Mouse (Mus musculus) forebrain, embryonic 11.5 days (tissue): ENCODE data around the gene Zfhx2. TPM values are rescaled to one million over a fixed set of nuclear protein-coding genes. Genes with fewer than 3 reads are reported as not detected.

Source experiments
- ATAC-seq: fragments of 200-750 bp; cut with Nextera tagmentation; replicated peaks from 2 replicates; pipeline ENCODE4 v1.8.0; 2017; ENCODE audit warnings: moderate TSS enrichment; ENCODE audit not compliant: low FRiP score
- DNase-seq: peaks from one replicate; pipeline ENCODE4 v3.0.0-alpha.2; 2017; ENCODE audit warnings: low spot score
- H3K27ac ChIP-seq: fragments of 300-500 bp; sonication (generic); 2 replicates; pipeline ENCODE4 v1.5.1; 2014; ENCODE audit warnings: low read depth, low read length
- H3K27me3 ChIP-seq: fragments of 300-500 bp; sonication (generic); 2 replicates; pipeline ENCODE4 v1.6.1; 2014; ENCODE audit warnings: mild to moderate bottlenecking, low read length, mixed read lengths; ENCODE audit not compliant: control insufficient read depth, insufficient read depth
- H3K36me3 ChIP-seq: fragments of 300-500 bp; sonication (generic); 2 replicates; pipeline ENCODE4 v1.6.1; 2014; ENCODE audit warnings: mild to moderate bottlenecking, low read length, moderate library complexity, mixed read lengths; ENCODE audit not compliant: control insufficient read depth, insufficient read depth
- H3K4me1 ChIP-seq: fragments of 300-500 bp; sonication (generic); replicated peaks from 2 replicates; pipeline ENCODE4 v1.6.1; 2014; ENCODE audit warnings: low read length, mixed read lengths; ENCODE audit not compliant: control insufficient read depth, insufficient read depth
- H3K4me2 ChIP-seq: fragments of 300-500 bp; sonication (generic); 2 replicates; pipeline ENCODE4 v1.6.1; 2014; ENCODE audit warnings: low read depth, mild to moderate bottlenecking, low read length, moderate library complexity, mixed read lengths; ENCODE audit not compliant: severe bottlenecking
- H3K4me3 ChIP-seq: fragments of 300-500 bp; sonication (generic); 2 replicates; pipeline ENCODE4 v1.5.1; 2014; ENCODE audit warnings: low read depth, low read length
- H3K9ac ChIP-seq: fragments of 300-500 bp; sonication (generic); 2 replicates; pipeline ENCODE4 v1.6.1; 2014; ENCODE audit warnings: low read length
- H3K9me3 ChIP-seq: fragments of 300-500 bp; sonication (generic); 2 replicates; pipeline ENCODE4 v1.6.1; 2016; ENCODE audit warnings: low read length, mixed read lengths; ENCODE audit not compliant: control insufficient read depth
- WGBS: fragments of 180-500 bp; shearing (Covaris S2); extraction: QIAGEN DNeasy Blood & Tissue Kit; methylation state at CpG from one replicate; pipeline ENCODE4 v1.1.7; 2014; 5-methylcytosine and 5-hydroxymethylcytosine counted together
- polyA plus RNA-seq: library from polyadenylated mRNA; unstranded; fragments of >200 nt; fragmentation: Nextera tagmentation; extraction: Ambion mirVana; gene quantifications from 2 replicates; pipeline ENCODE4 v1.2.1, GENCODE M21; 2014

The Zfhx2 gene
- polyA plus RNA-seq, 1 experiment from 2014 or later, result 15.9 TPM

- ATAC-seq (no peak), DNase-seq (peak; percentile 67)
- H3K36me3 ChIP-seq, result no peaks in the 10 kb centered on the region; the same call in 1 of the 2 replicates
- no peaks in the 10 kb centered on the region for H3K9me3 ChIP-seq
- H3K4me1 ChIP-seq, result peaks cover 8% of the 10 kb centered on the region
- no peak overlapping the region for H3K4me3 ChIP-seq
- no peak overlapping the region for H3K27ac ChIP-seq
- 55% methylated on average over 4 of the region's 4 CpGs for WGBS
- no peak overlapping the region for H3K4me2 ChIP-seq
- no peaks in the 10 kb centered on the region for H3K27me3 ChIP-seq
- H3K9ac ChIP-seq, result no peak overlapping the region
Observed at GRCm38 (mm10) chr14:55101592-55101991, 9.5 kb upstream of the Zfhx2 start.

GRCm38 (mm10) chr14:55098067-55098466 is 5.9 kb upstream of the Zfhx2 start:
- DNase-seq, result no peak
- no peak overlapping the region for H3K4me3 ChIP-seq
- H3K9ac ChIP-seq, result no peak overlapping the region
- no peak for ATAC-seq
- no peaks in the 10 kb centered on the region for H3K27me3 ChIP-seq
- no peaks in the 10 kb centered on the region; the same call in 1 of the 2 replicates for H3K36me3 ChIP-seq
- no peak overlapping the region for H3K27ac ChIP-seq
- no peak overlapping the region for H3K4me2 ChIP-seq
- H3K9me3 ChIP-seq, result no peaks in the 10 kb centered on the region
- peaks cover 11% of the 10 kb centered on the region for H3K4me1 ChIP-seq
- 78% methylated on average over 4 of the region's 4 CpGs for WGBS

GRCm38 (mm10) chr14:55097646-55098045 is 5.5 kb upstream of the Zfhx2 start:
- ATAC-seq (no peak), DNase-seq (no peak)
- no peak overlapping the region for H3K27ac ChIP-seq
- H3K36me3 ChIP-seq, result no peaks in the 10 kb centered on the region; the same call in 1 of the 2 replicates
- H3K4me3 ChIP-seq, result no peak overlapping the region
- WGBS, result 68% methylated on average over 10 of the region's 10 CpGs
- no peak overlapping the region for H3K4me2 ChIP-seq
- H3K27me3 ChIP-seq, result no peaks in the 10 kb centered on the region
- no peaks in the 10 kb centered on the region for H3K9me3 ChIP-seq
- H3K9ac ChIP-seq, result no peak overlapping the region
- H3K4me1 ChIP-seq, result peaks cover 11% of the 10 kb centered on the region

- Histone ChIP-seq H3K27me3 (no peaks in the 10 kb centered on the region), H3K9ac (no peak overlapping the region), H3K27ac (no peak overlapping the region), H3K9me3 (no peaks in the 10 kb centered on the region), H3K36me3 (no peaks in the 10 kb centered on the region; the same call in 1 of the 2 replicates), H3K4me2 (peak overlapping the region; percentile 12; the same call in 1 of the 2 replicates), H3K4me3 (no peak overlapping the region), H3K4me1 (peaks cover 11% of the 10 kb centered on the region)
- DNase-seq, result no peak
- ATAC-seq, result no peak
- 55% methylated on average over 9 of the region's 9 CpGs for WGBS
Observed at GRCm38 (mm10) chr14:55096573-55097087, 4.5 kb upstream of the Zfhx2 start.

- H3K4me3 ChIP-seq, result peak overlapping the region; percentile 52; the same call in 1 of the 2 replicates
- H3K27me3 ChIP-seq, result no peaks in the 10 kb centered on the region
- H3K9me3 ChIP-seq, result no peaks in the 10 kb centered on the region
- H3K4me1 ChIP-seq, result peaks cover 15% of the 10 kb centered on the region
- WGBS, result 76% methylated on average over 12 of the region's 12 CpGs
- ATAC-seq (no peak), DNase-seq (no peak)
- no peaks in the 10 kb centered on the region; the same call in 1 of the 2 replicates for H3K36me3 ChIP-seq
- peak overlapping the region; percentile 78 for H3K9ac ChIP-seq
- H3K4me2 ChIP-seq, result peak overlapping the region; percentile 81
- no peak overlapping the region; the same call in 1 of the 2 replicates for H3K27ac ChIP-seq
Observed at GRCm38 (mm10) chr14:55095671-55096070, 3.5 kb upstream of the Zfhx2 start.

- 55% methylated on average over 9 of the region's 9 CpGs for WGBS
Observed at GRCm38 (mm10) chr14:55095263-55095662, 3.1 kb upstream of the Zfhx2 start.

GRCm38 (mm10) chr14:55094704-55095231 is 2.6 kb upstream of the Zfhx2 start, which contains the start of gene Thtpa:
Gene Thtpa (plus strand): TSS chr14:55094784.
- 2% methylated on average over 30 of the region's 30 CpGs for WGBS
- Histone ChIP-seq H3K36me3 (no peaks in the 10 kb centered on the region; the same call in 1 of the 2 replicates), H3K4me3 (peak within 1 kb of the TSS; percentile 52), H3K4me1 (peaks cover 20% of the 10 kb centered on the region), H3K27me3 (no peaks in the 10 kb centered on the region), H3K4me2 (peak within 1 kb of the TSS; percentile 81), H3K27ac (peak within 1 kb of the TSS; percentile 66), H3K9me3 (no peaks in the 10 kb centered on the region), H3K9ac (peak within 1 kb of the TSS; percentile 78)
- ATAC-seq (peak; percentile 56), DNase-seq (peak; percentile 91)

More at GRCm38 (mm10) chr14:55095263-55095662, 3.1 kb upstream of the Zfhx2 start:
- Histone ChIP-seq H3K4me2 (peak overlapping the region; percentile 81), H3K4me1 (peaks cover 15% of the 10 kb centered on the region), H3K9ac (peak overlapping the region; percentile 78), H3K36me3 (no peaks in the 10 kb centered on the region; the same call in 1 of the 2 replicates), H3K27me3 (no peaks in the 10 kb centered on the region), H3K9me3 (no peaks in the 10 kb centered on the region), H3K27ac (peak overlapping the region; percentile 66), H3K4me3 (peak overlapping the region; percentile 52)
- ATAC-seq, result no peak
- no peak for DNase-seq

GRCm38 (mm10) chr14:55093927-55094326 is 1.8 kb upstream of the Zfhx2 start:
- Histone ChIP-seq H3K27me3 (no peaks in the 10 kb centered on the region), H3K27ac (no peak overlapping the region), H3K9me3 (no peaks in the 10 kb centered on the region), H3K36me3 (no peaks in the 10 kb centered on the region; the same call in 1 of the 2 replicates), H3K4me2 (no peak overlapping the region; the same call in 1 of the 2 replicates), H3K4me3 (no peak overlapping the region), H3K9ac (no peak overlapping the region), H3K4me1 (peaks cover 22% of the 10 kb centered on the region)
- WGBS, result 38% methylated on average over 6 of the region's 6 CpGs
- no peak for ATAC-seq
- DNase-seq, result no peak
